Mouse (Mus musculus): ENCODE data around the gene Gm20219.

The Gm20219 gene

GRCm38 (mm10) chr17:56552781-56553363 is 1.3 kb downstream of the Gm20219 start:
- peak; percentile 89 to 92 for DNase-seq

DNA sequence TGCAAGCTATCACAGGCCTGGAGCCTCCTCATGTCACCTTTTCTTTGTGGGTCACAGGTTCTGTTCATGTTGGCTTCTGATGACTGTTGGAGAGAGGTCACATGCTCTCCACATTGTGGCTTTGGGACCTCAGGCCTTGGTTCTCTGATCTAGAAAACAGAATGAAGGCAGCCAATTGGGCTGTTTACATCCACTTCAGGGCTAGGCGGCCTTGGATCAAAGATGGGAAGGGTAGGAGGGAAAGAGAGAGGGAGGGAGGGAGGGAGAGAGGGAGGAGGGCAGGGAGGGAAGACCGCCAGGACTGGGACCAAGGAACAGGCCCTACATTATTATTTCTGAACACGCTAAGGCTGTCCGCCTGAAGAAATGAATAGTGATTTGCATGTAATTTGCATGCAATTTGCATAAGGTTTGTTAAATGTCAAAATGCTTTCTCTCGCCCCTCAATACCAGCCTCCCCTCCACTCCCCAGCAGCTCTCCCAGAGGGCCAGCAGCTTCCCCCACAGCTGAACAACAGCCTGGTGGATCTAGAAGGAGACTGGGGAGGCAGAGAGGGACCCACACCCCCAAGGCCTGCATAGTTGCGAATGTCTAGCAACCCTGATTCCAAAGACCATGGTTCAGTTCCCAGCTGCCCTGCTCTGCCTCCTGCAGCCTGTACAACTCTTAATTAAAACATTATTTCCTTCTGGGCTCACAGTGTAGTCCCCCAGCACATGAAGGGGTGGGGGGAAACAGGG is 2.2 kb downstream of the Gm20219 start:
- DNase-seq = no peak

- peak in 1 of 2 experiments; percentile 30 for DNase-seq
Measured at GRCm38 (mm10) chr17:56550784-56551475, 3.3 kb downstream of the Gm20219 start.

GRCm38 (mm10) chr17:56548605-56549105 is 5.5 kb downstream of the Gm20219 start:
- DNase-seq = no peak

DNA sequence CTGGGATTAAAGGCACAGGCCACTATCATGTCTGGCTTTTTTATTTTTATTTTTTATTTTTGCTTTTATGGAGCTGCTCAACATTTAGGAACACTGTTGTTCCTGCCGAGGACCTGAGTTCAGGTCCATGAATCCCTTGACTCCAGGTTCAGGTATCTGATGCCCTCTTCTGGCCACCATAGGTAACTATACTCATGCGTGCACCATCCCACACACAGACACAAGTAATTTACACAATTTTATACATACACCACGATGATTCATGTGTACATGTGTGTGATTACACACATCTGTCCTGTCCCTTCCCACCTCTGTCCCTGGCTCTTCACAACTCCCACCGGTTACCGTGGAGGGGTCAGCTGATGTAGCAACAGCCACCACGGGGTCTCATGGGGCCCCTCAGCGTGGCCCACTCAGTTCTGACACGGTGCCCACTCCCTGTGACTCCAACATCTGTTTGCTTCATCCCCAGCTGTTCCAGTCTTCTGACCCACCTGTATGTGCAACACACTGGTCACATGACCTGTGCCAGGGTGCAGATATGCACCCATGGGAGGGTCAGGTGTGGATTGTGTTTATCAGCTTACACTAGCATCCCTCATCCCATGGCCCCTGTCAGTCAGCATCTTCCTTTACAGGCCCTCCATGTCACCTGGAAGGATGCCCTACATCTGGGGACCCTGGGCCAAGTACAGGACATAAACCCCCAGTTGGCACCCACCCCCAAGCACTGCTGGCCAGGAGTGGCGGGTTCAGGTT is 6.2 kb downstream of the Gm20219 start:
- peak in 1 of 2 experiments; percentile 59 for DNase-seq

DNA sequence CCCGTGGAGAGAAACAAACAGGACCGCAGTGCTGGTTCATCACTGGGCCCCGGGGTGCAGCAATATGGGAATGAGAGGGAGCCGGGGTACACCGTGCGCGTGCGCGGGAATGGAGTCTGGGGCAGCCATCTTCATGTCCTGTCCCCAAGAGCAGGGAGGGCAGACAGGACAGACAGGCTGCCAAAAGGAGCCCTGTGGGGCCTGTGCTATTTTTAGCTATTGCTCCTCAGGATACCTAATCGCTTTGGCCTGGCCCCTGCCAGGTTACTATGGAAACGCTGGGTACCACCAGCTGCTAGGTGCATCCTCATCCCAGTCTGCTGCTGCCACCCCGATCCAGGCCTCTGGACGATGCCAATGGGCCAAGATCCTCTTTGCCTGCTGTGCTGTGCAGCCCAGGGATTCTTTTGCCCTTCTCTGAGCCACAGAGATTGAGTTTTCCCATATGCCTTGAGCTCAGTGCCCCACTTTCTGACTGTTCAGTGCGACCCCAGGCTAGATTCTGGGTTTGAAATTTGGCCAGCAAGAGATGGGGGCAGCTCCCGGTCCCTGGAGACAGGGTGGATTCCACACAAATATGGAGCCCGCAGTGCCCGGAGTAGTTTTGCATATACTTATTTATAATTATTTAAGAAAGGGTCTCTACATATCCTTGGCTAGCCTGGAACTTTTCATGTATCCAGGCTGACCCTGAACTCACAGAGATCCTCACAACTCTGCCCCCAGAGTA is 6.9 kb downstream of the Gm20219 start:
- peak; percentile 94 to 97 for DNase-seq

DNA sequence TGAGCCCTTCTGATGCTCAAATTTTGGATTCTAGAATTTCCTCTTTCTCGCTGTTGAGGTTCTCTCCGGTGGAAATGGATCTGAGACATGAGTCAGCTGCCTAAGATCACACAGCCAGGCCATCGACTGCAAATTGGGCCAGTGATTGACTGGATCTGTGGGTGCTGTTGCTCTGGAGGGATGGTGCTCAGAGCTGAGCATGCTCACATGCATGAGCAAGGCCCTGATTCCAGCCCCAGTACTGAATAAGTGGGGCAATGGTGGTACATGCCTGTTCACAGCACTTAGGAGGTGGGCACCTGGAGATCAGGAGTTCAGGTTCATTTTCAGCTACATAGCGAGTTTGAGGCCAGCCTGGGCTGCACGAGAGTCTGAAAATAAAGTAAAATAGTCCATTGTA is 7.6 kb downstream of the Gm20219 start:
- no peak for DNase-seq

GRCm38 (mm10) chr17:56545945-56546344 is 8.2 kb downstream of the Gm20219 start:
- DNase-seq = no peak

DNA sequence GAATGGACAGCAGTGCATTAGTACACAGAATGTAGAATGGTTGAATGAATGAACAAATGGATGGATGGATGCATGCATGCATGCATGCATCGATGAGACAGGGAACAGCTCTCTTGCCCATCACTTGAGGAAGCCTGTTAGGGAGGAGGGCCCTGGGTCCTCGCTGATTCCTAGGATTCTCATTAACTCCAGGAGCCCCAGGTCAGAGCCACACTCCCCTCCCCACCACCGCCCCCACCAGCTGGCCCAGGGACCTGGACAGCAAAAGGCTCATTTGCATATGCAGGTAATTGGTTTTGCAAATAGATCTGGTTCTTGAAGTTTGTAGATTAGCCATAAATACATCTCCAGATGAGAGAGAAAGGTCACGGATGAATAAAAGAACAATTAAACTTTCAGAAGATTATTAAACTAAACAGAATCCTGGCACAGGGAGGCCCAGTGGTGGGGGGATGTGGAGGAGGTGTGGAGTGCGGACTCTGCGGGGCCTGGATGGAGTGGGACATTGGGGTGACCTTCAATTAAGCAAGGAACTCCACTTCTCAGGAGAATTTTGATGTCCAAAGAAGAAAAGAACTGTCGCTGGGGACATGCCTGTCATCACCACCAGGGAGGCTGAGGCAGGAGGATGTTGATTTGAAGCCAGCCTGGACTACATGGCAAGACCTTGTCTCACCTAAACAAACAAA is 9.3 kb downstream of the Gm20219 start:
- no peak for DNase-seq

DNA sequence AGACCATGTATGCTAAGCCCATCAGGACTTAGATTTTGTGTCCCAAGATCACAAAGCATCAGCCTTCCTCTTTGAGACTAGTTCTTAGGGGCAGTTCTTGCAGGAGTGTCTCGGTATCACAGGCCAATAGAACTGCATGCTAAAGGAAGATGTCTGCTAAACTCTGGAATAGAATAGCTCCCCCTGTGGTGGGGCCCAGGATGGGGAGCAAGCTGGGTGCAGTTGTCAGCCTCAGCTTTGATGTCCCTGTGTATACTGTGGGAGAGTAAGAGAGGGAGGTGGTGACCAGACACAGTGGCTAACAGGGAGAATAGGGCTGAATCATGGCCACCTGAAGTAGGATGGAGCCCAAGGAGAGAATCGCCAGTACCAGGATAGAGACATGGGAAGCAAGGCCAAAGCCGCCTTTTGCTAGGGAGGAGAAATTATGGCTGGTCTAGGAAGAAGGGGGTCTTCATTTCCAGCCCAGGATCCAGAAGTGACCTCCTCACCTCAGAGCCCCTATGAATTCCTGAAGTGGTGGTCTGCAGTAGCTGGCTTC is 10.4 kb downstream of the Gm20219 start:
- no peak for DNase-seq

DNA sequence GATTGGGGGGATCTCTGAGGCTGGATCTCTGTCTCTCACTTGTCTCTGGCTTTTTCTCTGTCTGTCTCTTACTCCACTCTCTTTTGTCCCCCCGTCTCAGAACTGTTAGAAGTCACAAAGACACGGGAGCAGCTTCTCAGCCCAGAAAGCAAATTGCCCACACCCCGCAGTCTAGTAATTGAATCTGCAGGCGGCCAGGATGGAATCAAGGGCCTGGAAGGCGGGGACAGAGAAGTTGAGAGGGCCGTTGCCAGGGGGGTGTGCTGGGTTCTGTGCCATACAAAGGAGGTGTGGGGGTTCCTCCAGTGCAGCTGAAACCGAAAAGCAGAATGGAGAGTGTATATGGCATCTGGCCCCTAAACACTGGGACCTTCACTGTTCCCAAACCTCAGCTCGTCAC is 11.5 kb downstream of the Gm20219 start:
- DNase-seq = no peak

GRCm38 (mm10) chr17:56540562-56540975 is 13.6 kb downstream of the Gm20219 start:
- DNase-seq = no peak

DNA sequence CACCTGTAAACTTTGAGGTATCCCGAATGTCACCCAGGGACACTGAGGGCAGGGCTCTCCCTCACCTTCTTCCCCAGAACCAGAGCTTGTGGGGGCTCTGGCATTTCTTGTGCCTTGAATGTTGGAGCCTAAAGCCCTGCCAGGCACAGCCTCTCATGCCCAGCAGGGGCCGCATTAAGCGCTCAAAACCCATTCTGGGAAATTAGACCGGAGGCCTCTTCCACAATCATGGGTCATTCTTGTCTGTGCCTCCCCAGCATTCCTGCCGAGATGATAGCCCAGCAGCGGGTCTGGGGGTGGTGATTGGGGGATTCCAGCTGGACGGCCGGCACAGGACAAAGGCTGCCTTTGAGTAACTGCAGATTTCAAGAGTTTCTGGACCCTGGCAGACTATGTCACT is 16.3 kb downstream of the Gm20219 start:
- peak; percentile 64 to 82 for DNase-seq

- DNase-seq = peak in 1 of 2 experiments; percentile 44
Measured at GRCm38 (mm10) chr17:56536874-56537273, 17.3 kb downstream of the Gm20219 start.

DNA sequence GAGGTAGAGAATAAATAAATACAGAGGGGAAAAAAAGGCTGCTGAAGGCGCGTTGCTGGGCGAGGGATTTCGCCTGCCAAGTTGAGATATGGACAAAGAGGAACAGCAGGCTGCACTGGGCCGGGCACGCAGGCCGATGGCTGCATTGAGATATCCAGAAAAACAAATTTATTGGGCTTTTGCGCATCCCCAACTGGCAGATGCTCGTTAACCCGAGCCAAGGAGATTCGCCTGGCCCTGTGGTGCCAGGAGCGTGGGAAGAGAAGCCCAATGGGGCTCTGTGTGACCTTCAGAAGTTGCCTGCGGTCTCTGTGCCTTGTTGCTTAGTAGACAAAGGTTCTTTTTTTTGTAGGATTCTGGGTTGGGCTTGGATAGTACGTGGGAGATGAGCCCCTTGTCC is 18.0 kb downstream of the Gm20219 start:
- peak; percentile 74 to 84 for DNase-seq

DNA sequence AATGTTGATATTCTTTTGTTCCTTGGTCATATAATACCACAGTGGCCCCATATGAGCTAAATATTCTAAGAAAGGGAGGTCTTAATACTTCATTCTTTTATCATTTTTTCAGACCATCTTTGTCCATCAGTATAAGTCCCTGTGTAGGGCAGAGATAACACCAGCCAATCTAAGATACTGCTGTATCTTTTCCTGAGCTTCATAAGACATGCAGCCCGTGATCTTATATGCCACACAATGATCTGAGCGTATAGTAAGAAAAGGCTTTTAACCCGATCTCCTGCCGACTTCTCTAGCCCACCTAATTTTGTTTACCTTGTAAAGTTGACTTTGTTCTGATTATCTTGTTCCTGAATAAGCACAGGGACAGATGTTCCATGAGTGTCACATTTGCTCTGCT is 29.2 kb downstream of the Gm20219 start:
- DNase-seq = no peak

DNA sequence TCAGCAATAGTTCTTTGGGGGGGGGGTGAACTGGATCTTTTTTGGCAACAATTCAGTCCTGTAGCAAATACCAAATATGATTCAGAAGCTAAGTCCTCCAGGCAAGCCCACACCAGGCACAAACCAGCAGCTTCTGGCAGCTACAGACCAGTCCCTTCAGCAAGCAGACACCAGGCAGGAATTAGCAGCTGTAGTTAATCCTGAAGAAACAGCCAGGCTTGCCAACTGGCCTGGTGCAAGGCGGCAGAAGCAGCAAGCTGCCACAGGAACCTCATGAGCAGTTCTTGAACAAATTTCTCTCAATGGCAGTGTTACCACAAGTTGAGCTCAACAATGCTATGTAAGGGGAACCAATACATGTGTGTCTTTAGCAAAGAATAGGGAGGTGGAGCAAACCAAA is 31.4 kb downstream of the Gm20219 start:
- peak; percentile 59 to 73 for DNase-seq

DNA sequence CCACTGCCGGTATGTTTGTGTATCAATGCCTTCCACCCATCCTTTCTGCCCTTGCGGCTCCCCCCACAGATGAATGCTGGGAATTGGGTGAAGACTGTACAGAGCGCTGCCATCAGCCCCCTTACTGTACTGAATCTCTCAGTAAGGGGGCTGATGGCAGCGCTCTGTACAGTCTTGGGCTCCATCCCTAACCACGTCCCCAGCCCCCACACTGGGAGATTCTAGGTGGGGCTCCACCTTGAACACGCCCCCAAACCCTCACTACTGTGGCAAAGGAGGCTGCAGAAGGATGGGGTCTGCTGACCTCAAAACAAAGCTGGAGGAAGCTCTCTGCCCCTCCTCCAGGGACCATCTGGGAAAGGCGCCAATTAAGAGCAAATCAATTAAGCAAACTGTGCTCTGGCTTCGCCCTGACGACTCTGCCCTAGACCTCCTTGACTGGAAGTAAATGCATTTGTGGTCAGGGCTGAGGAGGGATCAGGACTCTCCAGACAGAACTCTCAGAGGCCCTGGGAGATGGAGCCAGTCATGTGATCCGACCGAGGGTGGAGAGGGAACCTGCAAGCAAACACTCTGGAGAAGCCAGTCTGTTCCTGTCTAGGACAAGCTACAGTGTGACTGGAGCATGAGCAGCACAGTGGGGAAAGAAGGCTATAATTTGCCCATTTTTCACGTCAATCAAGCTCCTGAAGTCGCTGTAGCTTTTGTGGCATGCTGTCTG is 38.3 kb downstream of the Gm20219 start:
- DNase-seq = peak; percentile 81 to 82

DNA sequence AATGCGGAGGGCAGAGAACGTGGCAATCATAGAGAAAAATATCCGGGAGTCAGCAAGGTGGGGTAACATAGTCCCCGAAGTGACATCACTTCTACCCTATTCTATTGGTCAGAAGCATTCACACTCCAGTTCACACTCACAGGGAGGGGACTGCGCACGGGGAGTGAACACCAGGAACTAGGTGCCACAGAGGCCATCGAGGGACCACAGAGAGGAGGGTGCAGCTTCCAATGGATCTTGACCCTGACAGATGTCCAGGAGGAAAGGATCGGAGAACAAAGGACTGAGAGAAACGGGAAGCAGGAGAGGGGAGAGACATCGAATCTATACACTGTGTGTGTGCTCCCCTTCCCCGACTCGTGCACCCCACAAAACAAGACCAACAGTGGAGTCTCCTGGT is 39.3 kb downstream of the Gm20219 start:
- peak in 1 of 2 experiments; percentile 22 for DNase-seq

GRCm38 (mm10) chr17:56514330-56514729 is 39.9 kb downstream of the Gm20219 start:
- no peak for DNase-seq

GRCm38 (mm10) chr17:56512310-56512709 is 41.9 kb downstream of the Gm20219 start, which contains the start of gene Znrf4:
Gene Znrf4, minus strand, starts transcription at chr17:56512431.
- DNase-seq = peak in 1 of 2 experiments; percentile 26
